Mouse (Mus musculus) lung, adult 2 months (tissue): ENCODE results near the gene Cstf1. TPM values are rescaled to one million over a fixed set of nuclear protein-coding genes. Genes with fewer than 3 reads are reported as not detected.

ENCODE experiments used
- DNase-seq: peaks from one replicate; pipeline ENCODE4 v3.0.0; 2022
- H3K4me1 ChIP-seq: fragments of 200-500 bp; 2 replicates; pipeline ENCODE4 v1.6.1; 2011; ENCODE audit warnings: low read length; ENCODE audit not compliant: control insufficient read depth, insufficient read depth
- H3K4me3 ChIP-seq: fragments of 200-500 bp; replicated peaks from 2 replicates; pipeline ENCODE3; 2011; ENCODE audit warnings: low read depth, mild to moderate bottlenecking, control low read depth, low read length; ENCODE audit errors: extremely low read depth
- CTCF ChIP-seq: fragments of 200-500 bp; IDR thresholded peaks from 2 replicates; pipeline ENCODE4 v1.5.1; 2011; ENCODE audit warnings: mild to moderate bottlenecking, low read length, control low read depth; ENCODE audit not compliant: insufficient read depth
- POLR2A ChIP-seq: fragments of 200-500 bp; IDR thresholded peaks from 2 replicates; pipeline ENCODE4 v1.6.1; 2011; ENCODE audit warnings: low read depth, mild to moderate bottlenecking, control low read depth, low read length, borderline replicate concordance; ENCODE audit errors: extremely low read depth
- WGBS: fragments of 180-500 bp; shearing (Covaris S2); methylation state at CpG from one replicate; pipeline ENCODE4 v1.1.7; 2018; 5-methylcytosine and 5-hydroxymethylcytosine counted together
- polyA plus RNA-seq: library from polyadenylated mRNA; depleted of rRNA; stranded (reverse); fragments of >200 nt; gene quantifications from 2 replicates; pipeline ENCODE4 v1.2.3, GENCODE M21; 2012; rRNA removed

The Cstf1 gene
- polyA plus RNA-seq, 1 experiment: 22.4 TPM

DNA sequence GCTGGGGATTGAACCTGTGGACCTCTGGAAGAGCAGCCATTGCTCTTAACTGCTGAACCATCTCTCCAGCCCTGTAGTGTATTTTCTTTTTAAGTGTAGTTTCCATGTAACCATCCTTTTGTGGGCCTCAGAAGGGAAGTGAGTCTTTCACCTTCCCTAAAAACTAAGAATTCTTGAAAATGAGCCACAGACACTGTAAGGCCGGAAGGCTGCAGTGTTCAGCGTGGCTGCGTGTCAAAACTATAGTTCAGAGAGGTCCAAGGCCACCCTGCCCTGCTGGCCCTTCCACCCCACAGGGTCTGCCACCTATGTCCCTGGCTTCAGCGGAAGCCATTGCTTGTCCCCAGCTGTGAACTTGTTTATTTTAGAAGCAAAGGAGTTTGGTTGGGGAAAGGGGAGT, 35.7 kb downstream of the Cstf1 start:
- DNase-seq: no peak
- Histone ChIP-seq H3K4me3 (no peak overlapping the region), H3K4me1 (no peaks in the 10 kb centered on the region)
- TF ChIP-seq POLR2A: no peak
- WGBS: 31% methylated on average over 4 of the region's 4 CpGs

DNA sequence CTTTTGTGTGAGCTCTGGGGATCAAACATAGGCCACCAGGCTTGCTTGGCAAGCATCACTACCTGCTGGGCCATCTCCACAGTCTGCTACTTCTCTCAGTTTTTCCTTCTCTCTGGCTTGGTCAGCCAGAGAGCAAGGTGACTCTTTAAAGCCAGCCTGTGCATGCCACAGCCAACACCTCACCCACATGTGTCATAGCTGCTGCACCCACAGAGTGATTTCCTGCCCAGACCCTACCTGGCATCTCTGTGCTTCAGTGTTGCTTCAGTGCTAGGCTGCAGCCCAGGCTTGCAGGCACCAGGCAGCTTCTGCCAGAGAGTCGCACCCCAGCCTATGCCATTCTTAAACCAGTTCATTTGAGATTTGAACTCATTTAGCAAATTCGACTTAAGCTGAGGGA, 37.0 kb downstream of the Cstf1 start:
- no peak for TF ChIP-seq CTCF
- no peak for TF ChIP-seq POLR2A
- no peak for DNase-seq
- Histone ChIP-seq H3K4me3 (no peak overlapping the region), H3K4me1 (no peaks in the 10 kb centered on the region)
- WGBS: 67% methylated on average over 2 of the region's 2 CpGs

DNA sequence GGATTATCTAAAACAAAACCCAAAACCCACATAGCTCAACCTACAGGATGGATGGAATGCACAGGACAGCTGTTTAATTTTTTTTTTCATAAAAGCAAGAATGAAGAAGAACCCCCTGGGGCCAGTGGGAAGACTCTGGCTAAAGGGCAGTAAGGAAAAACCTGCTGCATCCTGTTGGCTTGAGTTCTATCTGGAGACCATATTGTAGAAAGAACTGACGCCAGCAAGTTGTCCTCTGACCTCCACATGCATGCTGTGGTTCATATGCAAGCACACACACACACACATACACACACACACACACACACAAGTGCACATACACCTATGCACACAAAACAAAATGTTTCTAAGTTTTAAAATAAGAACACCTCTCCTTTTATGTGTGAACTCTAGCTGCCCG, 40.2 kb downstream of the Cstf1 start:
- TF ChIP-seq CTCF (no peak), POLR2A (no peak)
- Histone ChIP-seq H3K4me3 (no peak overlapping the region), H3K4me1 (no peaks in the 10 kb centered on the region)
- WGBS: 60% methylated on average over 2 of the region's 2 CpGs
- DNase-seq: no peak

DNA sequence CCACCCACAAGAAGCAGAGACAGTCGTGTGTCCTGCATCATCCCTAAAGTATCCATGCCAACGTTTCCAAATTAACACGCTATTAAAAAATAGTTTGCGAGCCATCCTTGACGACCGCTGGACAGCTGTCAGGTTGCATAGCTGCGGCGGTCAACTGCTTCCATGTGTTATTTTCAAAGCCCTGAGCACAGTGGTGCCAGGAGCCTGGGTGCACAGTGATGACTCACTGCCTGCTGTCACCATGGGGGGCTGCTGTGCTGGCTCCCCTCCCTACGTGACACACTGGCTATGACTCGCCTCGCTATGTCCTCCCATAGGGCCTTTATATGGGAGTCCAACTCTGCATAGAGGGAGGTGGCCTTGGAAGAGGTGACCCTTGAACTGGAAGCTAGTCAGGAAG, 40.6 kb downstream of the Cstf1 start:
- H3K4me3 ChIP-seq: no peak overlapping the region
- 60% methylated on average over 11 of the region's 11 CpGs for WGBS
- TF ChIP-seq POLR2A (no peak), CTCF (no peak)
- no peaks in the 10 kb centered on the region for H3K4me1 ChIP-seq
- no peak for DNase-seq

- 12% methylated on average over 9 of the region's 9 CpGs for WGBS
- no peak overlapping the region for H3K4me3 ChIP-seq
- TF ChIP-seq POLR2A: no peak
- TF ChIP-seq CTCF: no peak
- no peak for DNase-seq
- no peaks in the 10 kb centered on the region for H3K4me1 ChIP-seq
These were observed 42.0 kb downstream of the Cstf1 start for GRCm38 (mm10) chr2:172412454-172412853.

DNA sequence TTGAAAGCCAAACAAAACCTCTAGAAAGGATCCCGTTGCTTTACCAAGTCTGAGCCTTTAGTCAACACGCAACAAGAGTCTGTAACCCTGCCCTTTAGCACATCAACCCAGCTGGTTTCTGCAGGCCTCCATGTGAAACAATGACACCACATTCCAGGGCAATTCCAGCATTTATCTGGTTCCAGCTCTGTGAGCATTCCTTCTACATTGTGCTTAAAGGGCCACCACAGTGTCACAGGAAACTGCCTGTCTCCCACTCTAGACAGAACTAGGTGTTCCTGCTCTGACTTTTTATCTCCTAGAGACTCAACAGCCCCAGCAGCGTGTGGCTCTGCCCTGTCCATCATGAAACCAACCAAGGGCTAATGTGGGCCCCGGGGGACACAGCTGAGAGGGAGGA, 42.8 kb downstream of the Cstf1 start:
- Histone ChIP-seq H3K4me3 (no peak overlapping the region), H3K4me1 (no peaks in the 10 kb centered on the region)
- TF ChIP-seq CTCF (no peak), POLR2A (no peak)
- 17% methylated on average over 4 of the region's 4 CpGs for WGBS
- no peak for DNase-seq

DNA sequence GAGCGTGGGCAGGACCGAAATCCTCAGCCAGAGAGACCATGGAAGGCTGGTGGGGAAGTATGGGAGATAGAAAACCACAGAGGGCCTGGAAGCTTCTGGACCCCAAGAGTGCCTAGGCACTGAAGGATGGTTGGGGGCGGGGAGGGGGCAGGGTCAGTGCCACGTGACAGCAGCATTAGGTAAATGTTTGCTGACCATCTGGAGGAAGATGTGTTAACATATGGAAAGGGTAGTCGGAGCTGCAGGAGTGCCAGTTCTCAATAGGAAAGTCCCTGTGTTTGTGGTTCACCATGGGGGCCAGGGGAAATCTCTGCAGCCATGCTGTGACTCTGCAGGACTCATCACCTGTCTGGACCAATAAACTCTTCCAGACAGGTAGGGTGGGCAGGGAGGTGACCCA, 43.4 kb downstream of the Cstf1 start:
- no peaks in the 10 kb centered on the region for H3K4me1 ChIP-seq
- 49% methylated on average over 5 of the region's 5 CpGs for WGBS
- DNase-seq: no peak
- no peak overlapping the region for H3K4me3 ChIP-seq
- TF ChIP-seq POLR2A (no peak), CTCF (no peak)

- DNase-seq: no peak
- no peak overlapping the region for H3K4me3 ChIP-seq
- 59% methylated on average over 12 of the region's 12 CpGs for WGBS
- no peaks in the 10 kb centered on the region for H3K4me1 ChIP-seq
- TF ChIP-seq CTCF (no peak), POLR2A (no peak)
These were observed 45.7 kb downstream of the Cstf1 start for GRCm38 (mm10) chr2:172416218-172416617.

GRCm38 (mm10) chr2:172416876-172417275, 46.4 kb downstream of the Cstf1 start:
- Histone ChIP-seq H3K4me1 (no peaks in the 10 kb centered on the region), H3K4me3 (no peak overlapping the region)
- WGBS: 87% methylated on average over 5 of the region's 5 CpGs
- no peak for TF ChIP-seq CTCF
- TF ChIP-seq POLR2A: no peak
- DNase-seq: no peak

DNA sequence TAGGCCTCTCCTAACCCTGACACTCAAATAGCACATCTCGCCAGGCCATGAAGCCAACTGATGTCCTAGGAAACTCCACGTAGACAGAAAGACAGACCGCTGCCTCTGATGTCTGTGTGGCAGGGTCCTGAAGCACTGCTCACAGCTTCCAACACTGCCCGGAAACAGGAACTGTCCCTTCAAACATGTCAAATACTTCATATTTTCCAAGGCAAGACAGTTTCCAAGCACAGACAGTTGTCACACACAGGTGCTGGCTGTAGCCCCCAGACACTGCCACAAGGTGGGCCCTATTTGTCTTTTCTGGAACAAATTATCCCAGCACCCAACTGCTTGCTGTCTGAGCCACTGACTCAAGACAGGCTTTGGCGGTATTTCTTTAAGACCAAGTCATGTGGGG, 47.7 kb downstream of the Cstf1 start:
- H3K4me3 ChIP-seq: no peak overlapping the region
- TF ChIP-seq POLR2A (no peak), CTCF (no peak)
- WGBS: 67% methylated on average over 5 of the region's 5 CpGs
- no peak for DNase-seq
- H3K4me1 ChIP-seq: no peaks in the 10 kb centered on the region

GRCm38 (mm10) chr2:172430609-172431008, 60.1 kb downstream of the Cstf1 start:
- Histone ChIP-seq H3K4me3 (no peak overlapping the region), H3K4me1 (no peaks in the 10 kb centered on the region)
- TF ChIP-seq POLR2A: no peak
- TF ChIP-seq CTCF: no peak
- no peak for DNase-seq
- 26% methylated on average over 1 of the region's 1 CpGs for WGBS

Other genes starting within 250 kb of the Cstf1 start
- not detected in 2 replicates for gene Mc3r, start 122.2 kb upstream of the Cstf1 start, polyA plus RNA-seq
- gene Fam210b, start 25.1 kb upstream of the Cstf1 start, polyA plus RNA-seq: 21.3 and 25.4 TPM in 2 replicates
- 1.0 and 2.0 TPM in 2 replicates for gene Aurka, start 146 bp upstream of the Cstf1 start, polyA plus RNA-seq
- gene Cass4, start 23.1 kb downstream of the Cstf1 start, polyA plus RNA-seq: 3.4 and 7.6 TPM in 2 replicates
- 34.1 and 47.6 TPM in 2 replicates for gene Rtf2, start 69.9 kb downstream of the Cstf1 start, polyA plus RNA-seq
- 0.06 TPM in 1 of 2 replicates, not detected in the other for gene Gcnt7, start 87.9 kb downstream of the Cstf1 start, polyA plus RNA-seq
- gene Fam209, start 101.8 kb downstream of the Cstf1 start, polyA plus RNA-seq: 0.25 and 0.26 TPM in 2 replicates
- 0.07 and 0.58 TPM in 2 replicates for gene Tfap2c, start 178.9 kb downstream of the Cstf1 start, polyA plus RNA-seq